Mouse (Mus musculus) heart, adult 2 months (tissue): ENCODE measurements at regions not wholly inside any gene's neighbourhood (a gene's known extent, or its start where the extent isn't known, plus 50 kb on each side); places are given as distances from the start of the nearest gene placed in this dataset.
A peak's percentile ranks its signal among the peaks of the same experiment; 100 is the strongest.

Experiments
- DNase-seq, 2 experiments: peaks; one replicate each; pipeline ENCODE4 v3.0.0; 2021
- H3K27ac ChIP-seq: fragments of 200-600 bp; 2 replicates; pipeline ENCODE4 v1.8.1; 2022
- H3K27me3 ChIP-seq: fragments of 200-500 bp; 2 replicates; pipeline ENCODE4 v1.6.1; 2012; ENCODE audit warnings: mild to moderate bottlenecking, low read length, inconsistent platforms, mixed read lengths; ENCODE audit not compliant: control insufficient read depth, insufficient read depth
- H3K36me3 ChIP-seq: fragments of 200-500 bp; 2 replicates; pipeline ENCODE4 v1.6.1; 2012; ENCODE audit warnings: low read length, inconsistent platforms; ENCODE audit not compliant: control insufficient read depth, insufficient read depth
- H3K4me1 ChIP-seq: fragments of 200-500 bp; 2 replicates; pipeline ENCODE4 v1.6.1; 2011; ENCODE audit warnings: low read length; ENCODE audit not compliant: control insufficient read depth, insufficient read depth
- H3K4me3 ChIP-seq: fragments of 200-600 bp; 2 replicates; pipeline ENCODE4 v1.8.1; 2022
- H3K79me2 ChIP-seq: fragments of 200-500 bp; replicated peaks from 2 replicates; pipeline ENCODE4 v1.6.1; 2012; ENCODE audit warnings: mild to moderate bottlenecking, inconsistent platforms, low read length, moderate library complexity, mixed read lengths; ENCODE audit not compliant: control insufficient read depth, insufficient read depth
- H3K9ac ChIP-seq: fragments of 200-500 bp; 2 replicates; pipeline ENCODE4 v1.6.1; 2012; ENCODE audit warnings: low read depth, mild to moderate bottlenecking, control low read depth, inconsistent platforms, low read length, mixed read lengths
- CTCF ChIP-seq: fragments of 200-600 bp; IDR thresholded peaks from 2 replicates; pipeline ENCODE4 v1.8.1; 2022; ENCODE audit warnings: antibody characterized with exemption, mild to moderate bottlenecking, moderate library complexity
- EP300 ChIP-seq: fragments of 200-500 bp; IDR thresholded peaks from 2 replicates; pipeline ENCODE4 v1.6.1; 2011; ENCODE audit warnings: low read depth, low read length, control low read depth; ENCODE audit not compliant: insufficient read depth
- POLR2A ChIP-seq: fragments of 200-500 bp; IDR thresholded peaks from 2 replicates; pipeline ENCODE4 v1.6.1; 2011; ENCODE audit warnings: mild to moderate bottlenecking, low read depth, low read length, control low read depth; ENCODE audit not compliant: insufficient read depth
- WGBS: fragments of 180-500 bp; shearing (Covaris S2); methylation state at CpG from one replicate; pipeline ENCODE4 v1.1.7; 2018; 5-methylcytosine and 5-hydroxymethylcytosine counted together
- intact Hi-C: fragments of 180-260 bp; cut with DNase I; formaldehyde crosslinking; loops from one replicate; pipeline ENCODE4 v1.15.1; 2025

- Histone ChIP-seq H3K27me3 (no peaks in the 10 kb centered on the region), H3K79me2 (no peaks in the 10 kb centered on the region), H3K4me3 (no peak overlapping the region), H3K4me1 (no peaks in the 10 kb centered on the region; the same call in 1 of the 2 replicates), H3K36me3 (no peaks in the 10 kb centered on the region), H3K9ac (no peak overlapping the region), H3K27ac (no peak overlapping the region)
- DNase-seq, result no peak
- TF ChIP-seq CTCF (no peak), POLR2A (no peak), EP300 (no peak)
- WGBS, result 80% methylated on average over 25 of the region's 25 CpGs
- intact Hi-C loops, result no loop called here
Observed at GRCm38 (mm10) chr17:45318211-45319076, 115.1 kb downstream of the Cdc5l start.

- H3K36me3 ChIP-seq, result no peaks in the 10 kb centered on the region
- intact Hi-C loops, result no loop called here
- TF ChIP-seq CTCF (no peak), POLR2A (no peak), EP300 (no peak)
- no peaks in the 10 kb centered on the region for H3K27me3 ChIP-seq
- no peak overlapping the region for H3K9ac ChIP-seq
- H3K79me2 ChIP-seq, result no peaks in the 10 kb centered on the region
- DNase-seq, result peak; percentile 58 to 78
- H3K4me3 ChIP-seq, result no peak overlapping the region
- no peak overlapping the region for H3K27ac ChIP-seq
- 47% methylated on average over 5 of the region's 5 CpGs for WGBS
- no peaks in the 10 kb centered on the region; the same call in 1 of the 2 replicates for H3K4me1 ChIP-seq
Observed at GRCm38 (mm10) chr17:45312510-45313266, 120.8 kb downstream of the Cdc5l start.

GRCm38 (mm10) chr17:45306506-45306905, 127.0 kb downstream of the Cdc5l start:
- Histone ChIP-seq H3K79me2 (no peaks in the 10 kb centered on the region), H3K4me3 (no peak overlapping the region), H3K36me3 (no peaks in the 10 kb centered on the region), H3K27me3 (no peaks in the 10 kb centered on the region), H3K9ac (no peak overlapping the region), H3K4me1 (no peaks in the 10 kb centered on the region), H3K27ac (no peak overlapping the region)
- WGBS, result 70% methylated on average over 7 of the region's 7 CpGs
- no peak for DNase-seq
- intact Hi-C loops, result no loop called here
- TF ChIP-seq POLR2A (no peak), EP300 (no peak), CTCF (no peak)

GRCm38 (mm10) chr17:45303183-45303582, 130.4 kb downstream of the Cdc5l start:
- Histone ChIP-seq H3K4me1 (no peaks in the 10 kb centered on the region), H3K27ac (no peak overlapping the region), H3K27me3 (no peaks in the 10 kb centered on the region), H3K79me2 (no peaks in the 10 kb centered on the region), H3K4me3 (no peak overlapping the region), H3K9ac (no peak overlapping the region), H3K36me3 (no peaks in the 10 kb centered on the region)
- intact Hi-C loops, result no loop called here
- no peak for DNase-seq
- TF ChIP-seq CTCF, result no peak
- no peak for TF ChIP-seq POLR2A
- TF ChIP-seq EP300, result no peak
- 80% methylated on average over 6 of the region's 6 CpGs for WGBS

- H3K79me2 ChIP-seq, result no peaks in the 10 kb centered on the region
- 23% methylated on average over 4 of the region's 4 CpGs for WGBS
- H3K4me3 ChIP-seq, result no peak overlapping the region
- H3K9ac ChIP-seq, result no peak overlapping the region
- intact Hi-C loops, result no loop called here
- no peaks in the 10 kb centered on the region for H3K36me3 ChIP-seq
- no peak for DNase-seq
- H3K27me3 ChIP-seq, result no peaks in the 10 kb centered on the region
- no peak overlapping the region for H3K27ac ChIP-seq
- H3K4me1 ChIP-seq, result no peaks in the 10 kb centered on the region
- TF ChIP-seq CTCF, result no peak
- no peak for TF ChIP-seq EP300
- TF ChIP-seq POLR2A, result no peak
Observed at GRCm38 (mm10) chr17:45298355-45298754, 135.2 kb downstream of the Cdc5l start.

GRCm38 (mm10) chr17:45297860-45298259, 135.7 kb downstream of the Cdc5l start:
- H3K79me2 ChIP-seq, result no peaks in the 10 kb centered on the region
- no peak overlapping the region for H3K4me3 ChIP-seq
- H3K36me3 ChIP-seq, result no peaks in the 10 kb centered on the region
- H3K27ac ChIP-seq, result no peak overlapping the region
- H3K9ac ChIP-seq, result no peak overlapping the region
- DNase-seq, result no peak
- 75% methylated on average over 3 of the region's 3 CpGs for whole genome bisulfite sequencing
- H3K4me1 ChIP-seq, result no peaks in the 10 kb centered on the region
- intact Hi-C loops, result no loop called here
- TF ChIP-seq EP300 (no peak), POLR2A (no peak), CTCF (no peak)
- no peaks in the 10 kb centered on the region for H3K27me3 ChIP-seq
